Mouse (Mus musculus): Measurements from ENCODE around the gene Tmed9. TPM values are rescaled to one million over a fixed set of nuclear protein-coding genes. Genes with fewer than 3 reads are reported as not detected.

Gene Tmed9
- polyA plus RNA-seq (2015; fragmentation: Nextera tagmentation; extraction: Ambion mirVana), result 110 and 121 TPM in 2 replicates

DNA sequence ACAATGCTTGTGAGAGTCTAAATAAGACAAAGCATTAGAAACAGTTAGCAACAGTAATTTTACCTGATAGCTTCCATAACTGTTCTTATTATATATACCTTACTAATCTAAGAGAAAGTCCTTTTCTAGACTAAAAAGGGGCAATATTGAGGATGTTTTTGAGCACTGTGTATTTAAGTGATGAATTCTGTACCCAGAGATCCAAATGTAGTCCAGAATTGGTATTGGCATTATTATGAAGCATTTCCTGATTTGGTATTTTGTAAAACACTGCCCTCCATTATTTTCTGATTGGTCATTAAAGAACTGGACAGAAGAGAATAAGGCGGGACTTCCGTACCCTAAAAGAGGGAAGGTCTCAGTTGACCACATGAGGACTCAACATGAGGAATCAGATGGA, at the start of gene Tmed9:
Tmed9 (plus strand) TSS at position 301 of the 400 bp plus-strand sequence.
- 98% methylated on average over 2 of the region's 2 CpGs for WGBS
- H3K4me3 ChIP-seq (replicated peaks), result no peak within 1 kb of the TSS
- H3K4me2 ChIP-seq, result no peak within 1 kb of the TSS
- no peak for ATAC-seq (ENCODE audit: low FRiP score)
- no peak within 1 kb of the TSS for H3K27ac ChIP-seq (replicated peaks)
- no peaks in the 10 kb centered on the region for H3K9me3 ChIP-seq (replicated peaks)
- no peaks in the 10 kb centered on the region for H3K36me3 ChIP-seq
- H3K9ac ChIP-seq (replicated peaks), result no peak within 1 kb of the TSS
- peaks cover 23% of the 10 kb centered on the region for H3K4me1 ChIP-seq
- no peaks in the 10 kb centered on the region for H3K27me3 ChIP-seq (replicated peaks)

DNA sequence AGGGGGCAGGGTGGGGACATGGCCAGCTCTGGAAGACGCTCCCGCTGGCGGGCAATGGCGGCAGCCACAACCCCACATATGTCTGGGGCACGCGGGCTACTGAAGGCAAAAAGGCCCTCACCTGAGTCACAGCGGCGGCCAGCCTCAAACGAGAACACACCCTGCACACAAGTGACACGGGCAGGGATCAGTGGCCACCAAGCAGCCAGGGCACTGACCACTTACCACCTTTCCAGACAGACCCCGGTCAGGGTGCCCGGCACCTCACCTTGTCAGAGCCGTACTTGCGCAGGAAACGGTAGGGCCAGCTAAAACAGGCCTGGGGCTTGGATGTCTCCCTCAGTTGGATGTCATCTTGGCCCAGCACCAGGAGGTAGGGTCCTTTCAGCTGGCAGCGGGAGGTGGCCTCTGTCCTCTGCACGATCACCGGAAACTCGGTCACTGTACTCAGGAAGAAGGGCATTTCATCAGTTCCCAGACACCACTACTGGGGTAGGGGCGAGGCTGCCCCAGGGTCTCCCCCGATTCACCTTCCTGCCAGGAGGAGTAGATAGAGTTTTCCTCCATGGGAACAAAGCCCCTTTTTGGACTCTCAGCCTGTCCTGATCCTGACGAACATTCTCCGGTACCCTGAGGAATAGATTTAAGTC, 49.5 kb upstream of the Tmed9 start:
- H3K4me1 ChIP-seq, result no peaks in the 10 kb centered on the region
- no peak overlapping the region for H3K9ac ChIP-seq (replicated peaks)
- 92% methylated on average over 23 of the region's 23 CpGs for WGBS
- no peaks in the 10 kb centered on the region for H3K9me3 ChIP-seq (replicated peaks)
- ATAC-seq (ENCODE audit: low FRiP score), result no peak
- no peak overlapping the region for H3K4me2 ChIP-seq
- H3K36me3 ChIP-seq, result peaks cover 1% of the 10 kb centered on the region; the same call in 1 of the 2 replicates
- H3K27me3 ChIP-seq (replicated peaks), result no peaks in the 10 kb centered on the region
- H3K4me3 ChIP-seq (replicated peaks), result no peak overlapping the region
- no peak overlapping the region for H3K27ac ChIP-seq (replicated peaks)

DNA sequence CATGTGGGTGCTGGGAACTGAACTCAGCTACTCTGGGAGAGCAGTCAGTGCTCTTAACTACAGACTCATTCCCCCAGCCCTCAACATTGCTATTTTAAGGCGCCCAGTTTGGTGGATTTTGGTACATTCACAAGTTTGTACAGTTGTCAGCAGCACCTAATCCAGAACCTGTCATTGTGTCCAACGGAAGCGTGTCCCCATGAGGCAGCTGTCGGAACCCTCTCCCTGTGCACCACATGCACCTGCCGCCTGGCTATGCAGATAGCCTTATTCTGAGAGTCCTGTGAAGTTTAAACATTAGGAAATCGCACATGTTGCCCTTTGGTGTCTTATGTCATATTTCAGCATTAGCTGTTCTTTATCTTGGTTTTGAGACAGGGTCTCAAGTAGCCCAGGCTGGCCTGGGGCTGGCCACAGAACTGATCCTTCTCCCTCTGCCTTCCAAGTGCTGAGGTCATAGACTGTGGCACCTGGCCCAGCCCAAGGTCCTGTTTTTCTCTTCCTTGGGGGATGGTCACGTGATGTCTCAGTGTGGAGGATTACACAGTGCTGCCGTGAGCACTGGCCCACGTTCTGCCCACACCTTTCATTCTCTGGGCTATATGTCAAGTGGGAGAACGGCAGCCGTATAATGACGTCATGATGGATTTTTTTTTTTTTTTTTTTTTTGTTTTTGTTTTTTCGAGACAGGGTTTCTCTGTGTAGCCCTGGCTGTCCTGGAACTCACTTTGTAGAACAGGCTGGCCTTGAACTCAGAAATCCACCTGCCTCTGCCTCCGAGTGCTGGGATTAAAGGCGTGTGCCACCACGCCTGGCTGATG, 47.6 kb upstream of the Tmed9 start:
- Histone ChIP-seq H3K27me3 (replicated peaks) (no peaks in the 10 kb centered on the region), H3K36me3 (peaks cover 19% of the 10 kb centered on the region)
- 79% methylated on average over 16 of the region's 16 CpGs for WGBS

DNA sequence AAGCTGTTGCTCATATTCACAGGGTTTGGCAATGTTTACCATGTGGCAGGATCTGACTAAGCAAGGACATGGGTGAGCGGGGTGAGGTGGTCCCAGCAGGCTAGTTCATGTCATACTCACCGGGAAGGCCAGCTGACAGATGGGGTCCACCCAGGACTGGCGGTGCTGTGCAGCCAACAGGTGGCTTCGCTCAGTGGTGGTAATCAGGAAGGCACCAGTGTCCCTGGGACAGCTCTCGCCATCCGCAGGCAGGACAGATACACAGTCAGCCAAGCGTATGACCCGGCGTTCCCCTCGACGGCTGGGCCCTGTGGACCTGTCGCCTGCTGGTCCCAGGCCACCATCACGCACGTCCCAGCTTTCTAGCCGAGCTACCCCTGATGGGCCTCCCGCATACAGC, 46.3 kb upstream of the Tmed9 start:
- Histone ChIP-seq H3K4me1 (no peaks in the 10 kb centered on the region), H3K9ac (replicated peaks) (no peak overlapping the region), H3K4me3 (replicated peaks) (no peak overlapping the region), H3K27me3 (replicated peaks) (no peaks in the 10 kb centered on the region), H3K4me2 (no peak overlapping the region), H3K36me3 (peaks cover 31% of the 10 kb centered on the region), H3K27ac (replicated peaks) (no peak overlapping the region), H3K9me3 (replicated peaks) (no peaks in the 10 kb centered on the region)
- WGBS, result 84% methylated on average over 16 of the region's 16 CpGs
- no peak for ATAC-seq (ENCODE audit: low FRiP score)

More for the DNA sequence above, 47.6 kb upstream of the Tmed9 start:
- Histone ChIP-seq H3K9me3 (replicated peaks) (no peaks in the 10 kb centered on the region), H3K27ac (replicated peaks) (no peak overlapping the region), H3K4me3 (replicated peaks) (no peak overlapping the region), H3K4me1 (no peaks in the 10 kb centered on the region), H3K4me2 (no peak overlapping the region), H3K9ac (replicated peaks) (no peak overlapping the region)
- ATAC-seq (ENCODE audit: low FRiP score), result no peak

DNA sequence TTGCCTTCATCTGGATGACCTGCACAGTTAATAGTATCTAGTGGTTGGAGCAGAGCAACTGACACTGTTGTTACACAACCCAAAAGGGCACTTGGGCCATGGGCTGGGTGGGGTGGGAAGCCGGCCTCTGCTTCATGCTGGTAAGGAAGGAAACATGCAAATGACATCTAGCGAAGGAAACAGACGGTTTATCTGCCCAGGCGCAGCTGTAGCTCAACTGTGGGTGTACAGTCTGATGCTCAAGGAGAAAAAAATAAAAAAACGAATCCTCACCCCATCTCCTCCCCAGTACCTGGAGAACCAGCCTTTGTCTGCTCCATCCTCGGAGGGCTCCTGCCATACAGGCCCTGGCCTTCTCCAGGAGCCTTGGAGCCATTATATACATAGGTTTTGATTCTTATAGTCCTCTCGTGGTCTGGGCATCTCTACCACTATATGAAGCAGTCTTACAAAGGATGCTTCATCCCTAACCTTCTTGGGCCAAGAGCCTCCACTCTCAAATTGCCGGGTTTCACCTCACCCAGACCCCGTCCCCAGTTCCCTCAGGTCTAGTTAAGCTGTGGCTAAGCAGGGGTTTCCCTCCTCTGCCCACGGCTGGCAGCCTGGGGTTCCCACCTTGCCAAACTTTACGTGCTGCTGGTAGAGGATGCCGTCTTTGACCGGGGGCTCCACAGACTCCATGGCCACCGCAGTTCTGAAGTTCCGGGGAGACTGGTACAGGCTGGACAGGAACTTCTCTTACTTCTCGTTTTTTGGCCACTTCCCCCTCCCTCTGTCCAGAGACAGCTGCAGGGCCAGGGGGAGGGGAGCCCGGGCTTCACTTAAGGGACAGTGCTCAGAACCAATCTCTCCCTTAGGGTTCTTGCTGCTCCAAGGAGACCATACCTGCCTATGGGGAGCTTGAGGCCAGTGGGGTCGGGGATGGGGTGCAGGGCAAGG, 45.4 kb upstream of the Tmed9 start:
- WGBS, result 86% methylated on average over 18 of the region's 18 CpGs

DNA sequence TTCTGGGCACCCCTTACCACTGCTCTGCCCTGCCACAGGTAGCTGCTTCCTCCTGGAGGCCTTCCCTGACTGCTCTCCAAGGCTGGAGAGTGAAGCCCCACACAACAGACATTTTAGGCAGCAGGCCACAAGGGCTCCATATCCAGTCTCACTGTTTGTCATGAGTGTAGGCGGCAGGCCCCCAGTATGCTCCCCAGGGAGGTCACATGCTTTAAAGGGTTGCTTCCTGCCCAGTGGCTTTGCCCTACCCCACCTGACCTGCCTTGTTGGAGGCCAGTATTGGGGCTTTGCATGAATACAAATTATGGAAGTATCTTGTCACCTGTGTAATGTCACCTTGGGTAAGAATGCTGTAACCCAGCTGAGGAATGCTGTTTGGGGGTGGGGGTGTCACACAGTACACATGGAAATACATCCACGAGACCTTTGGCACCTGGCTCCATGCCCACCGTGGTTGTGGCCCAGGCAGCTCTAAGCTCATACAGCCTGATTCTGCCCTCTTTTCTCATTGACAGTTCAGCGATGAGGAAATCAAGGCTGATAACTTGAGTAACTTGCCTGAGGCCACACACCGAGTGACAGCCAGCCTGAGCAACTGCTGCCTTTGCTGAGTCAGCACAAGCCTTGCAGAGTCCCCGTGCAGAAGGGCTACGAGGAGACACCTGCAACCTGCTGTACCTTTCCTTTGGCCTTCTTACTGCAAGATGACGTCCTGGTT, 44.2 kb upstream of the Tmed9 start, which contains the start of gene Dok3:
Dok3 (minus strand) TSS at position 99 of the 718 bp plus-strand sequence.
- Histone ChIP-seq H3K36me3 (peaks cover 52% of the 10 kb centered on the region), H3K9ac (replicated peaks) (no peak within 1 kb of the TSS), H3K4me1 (0 out of 2 replicates have a peak, but pooled peaks cover 5% of the 10 kb centered on the region), H3K4me3 (replicated peaks) (no peak within 1 kb of the TSS), H3K27me3 (replicated peaks) (no peaks in the 10 kb centered on the region), H3K9me3 (replicated peaks) (no peaks in the 10 kb centered on the region), H3K4me2 (no peak within 1 kb of the TSS), H3K27ac (replicated peaks) (no peak within 1 kb of the TSS)
- WGBS, result 79% methylated on average over 8 of the region's 8 CpGs
- no peak for ATAC-seq (ENCODE audit: low FRiP score)

More for the DNA sequence above, 45.4 kb upstream of the Tmed9 start:
- H3K9me3 ChIP-seq (replicated peaks), result no peaks in the 10 kb centered on the region
- H3K4me3 ChIP-seq (replicated peaks), result no peak overlapping the region
- H3K4me2 ChIP-seq, result no peak overlapping the region
- H3K27ac ChIP-seq (replicated peaks), result no peak overlapping the region
- peaks cover 39% of the 10 kb centered on the region for H3K36me3 ChIP-seq
- no peaks in the 10 kb centered on the region for H3K4me1 ChIP-seq
- ATAC-seq (ENCODE audit: low FRiP score), result no peak
- no peak overlapping the region for H3K9ac ChIP-seq (replicated peaks)
- no peaks in the 10 kb centered on the region for H3K27me3 ChIP-seq (replicated peaks)

DNA sequence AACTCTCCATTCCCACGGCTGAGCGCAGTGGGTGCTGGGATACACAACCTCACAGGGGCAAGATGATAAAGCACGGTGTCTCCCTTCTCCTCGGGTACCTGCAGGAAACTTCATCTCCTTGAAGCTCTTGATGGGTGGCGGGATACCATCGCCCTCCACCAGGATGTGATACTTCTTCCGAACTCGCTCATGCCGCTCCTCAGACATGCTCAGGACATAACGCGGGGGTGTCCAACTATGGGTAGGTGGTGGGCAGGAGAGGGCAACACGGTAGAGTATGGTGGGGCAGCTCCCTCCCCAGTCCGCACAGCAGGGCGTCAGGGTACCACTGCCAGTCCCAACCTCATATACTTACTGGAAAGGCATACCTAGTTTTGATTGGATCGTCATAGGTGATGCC, 38.3 kb upstream of the Tmed9 start:
- ATAC-seq (ENCODE audit: low FRiP score), result no peak
- Histone ChIP-seq H3K27ac (replicated peaks) (no peak overlapping the region), H3K4me3 (replicated peaks) (peak overlapping the region; percentile 76), H3K4me2 (peak overlapping the region; percentile 96), H3K4me1 (peaks cover 23% of the 10 kb centered on the region), H3K27me3 (replicated peaks) (no peaks in the 10 kb centered on the region), H3K9me3 (replicated peaks) (no peaks in the 10 kb centered on the region), H3K9ac (replicated peaks) (peak overlapping the region; percentile 82; the same call in 1 of the 2 replicates), H3K36me3 (peaks cover 68% of the 10 kb centered on the region)
- 97% methylated on average over 15 of the region's 15 CpGs for WGBS

DNA sequence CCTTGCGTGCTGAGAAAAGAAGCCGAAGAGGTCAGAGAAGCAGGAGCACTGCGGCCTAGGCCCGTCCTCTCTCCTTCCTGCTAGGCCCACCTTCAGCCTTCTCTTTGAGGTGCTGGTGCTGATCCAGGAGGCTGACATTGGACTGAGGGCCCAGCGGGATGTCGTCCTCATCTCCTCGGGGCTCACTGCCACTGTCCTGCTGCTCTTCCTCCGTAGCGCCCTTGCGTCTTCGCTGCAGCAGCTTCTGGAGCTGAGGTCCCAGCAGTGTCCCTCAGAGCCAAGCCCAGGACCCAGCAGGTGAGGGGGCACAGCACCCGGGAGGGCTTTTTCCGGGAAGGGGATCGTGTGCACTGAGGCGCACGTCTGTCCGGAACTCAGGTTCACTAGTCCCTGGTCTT, 37.7 kb upstream of the Tmed9 start:
- peak overlapping the region; percentile 82 for H3K9ac ChIP-seq (replicated peaks)
- H3K4me2 ChIP-seq, result peak overlapping the region; percentile 96
- ATAC-seq (ENCODE audit: low FRiP score), result no peak; the same call in 1 of the 2 replicates
- no peaks in the 10 kb centered on the region for H3K9me3 ChIP-seq (replicated peaks)
- H3K27me3 ChIP-seq (replicated peaks), result no peaks in the 10 kb centered on the region
- peak overlapping the region; percentile 88 for H3K27ac ChIP-seq (replicated peaks)
- WGBS, result 19% methylated on average over 17 of the region's 17 CpGs
- H3K4me1 ChIP-seq, result peaks cover 23% of the 10 kb centered on the region
- peak overlapping the region; percentile 76 for H3K4me3 ChIP-seq (replicated peaks)
- peaks cover 68% of the 10 kb centered on the region for H3K36me3 ChIP-seq

DNA sequence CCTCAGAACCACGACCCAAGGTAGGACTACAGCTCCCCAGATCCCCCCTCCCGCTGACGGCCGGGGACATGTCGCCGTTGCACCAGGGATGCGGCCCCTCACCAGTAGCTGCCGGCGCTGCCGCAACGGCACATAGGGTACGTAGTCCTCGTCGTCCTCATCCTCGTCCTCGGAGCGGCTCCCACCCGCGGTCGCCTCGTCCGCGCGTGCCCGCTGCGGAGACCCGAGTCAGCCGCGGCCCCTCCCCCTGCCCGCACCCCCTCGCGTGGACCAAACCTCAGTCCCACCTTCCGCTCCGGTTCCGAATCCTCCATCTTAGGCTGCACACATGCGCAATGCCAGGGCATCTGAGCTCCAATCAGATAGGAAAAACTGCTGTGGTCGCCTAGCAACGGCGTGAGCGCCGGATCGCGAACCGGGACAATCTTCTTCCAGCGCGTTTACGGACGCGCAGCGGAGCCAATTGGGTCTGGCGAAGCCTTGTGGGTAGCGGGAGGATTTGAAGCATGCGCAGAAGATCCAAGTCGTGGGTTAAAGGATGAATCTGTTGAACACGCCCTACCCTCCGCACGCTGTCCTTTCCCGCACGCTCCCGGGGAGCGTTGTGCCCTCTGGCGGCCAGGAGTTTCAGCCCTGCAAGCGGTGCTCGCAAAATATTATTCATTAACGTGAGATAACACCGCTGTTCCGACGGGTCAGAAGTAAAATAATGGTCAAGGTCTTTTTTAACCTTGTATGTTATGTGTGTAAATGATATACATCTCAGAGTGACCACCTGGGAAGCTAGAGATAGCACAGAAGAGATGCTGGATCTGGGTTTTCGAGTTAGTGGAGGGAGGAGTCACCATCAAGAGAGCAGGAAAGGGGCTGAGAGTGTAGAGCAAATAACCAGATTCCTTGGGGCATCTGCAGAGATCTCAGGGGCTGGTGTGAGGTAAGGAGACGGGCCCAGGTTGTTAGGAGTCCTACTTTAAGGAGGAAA, 37.0 kb upstream of the Tmed9 start, which contains the start of gene Ddx41:
Ddx41 (minus strand) TSS at position 465 of the 982 bp plus-strand sequence.
- Histone ChIP-seq H3K4me2 (peak within 1 kb of the TSS; percentile 96), H3K27me3 (replicated peaks) (no peaks in the 10 kb centered on the region), H3K9ac (replicated peaks) (peak within 1 kb of the TSS; percentile 82), H3K9me3 (replicated peaks) (no peaks in the 10 kb centered on the region), H3K27ac (replicated peaks) (peak within 1 kb of the TSS; percentile 88), H3K36me3 (peaks cover 69% of the 10 kb centered on the region), H3K4me1 (peaks cover 23% of the 10 kb centered on the region), H3K4me3 (replicated peaks) (peak within 1 kb of the TSS; percentile 76)
- peak; percentile 97 for ATAC-seq (ENCODE audit: low FRiP score)
- under 1% methylated on average over 70 of the region's 70 CpGs for WGBS

DNA sequence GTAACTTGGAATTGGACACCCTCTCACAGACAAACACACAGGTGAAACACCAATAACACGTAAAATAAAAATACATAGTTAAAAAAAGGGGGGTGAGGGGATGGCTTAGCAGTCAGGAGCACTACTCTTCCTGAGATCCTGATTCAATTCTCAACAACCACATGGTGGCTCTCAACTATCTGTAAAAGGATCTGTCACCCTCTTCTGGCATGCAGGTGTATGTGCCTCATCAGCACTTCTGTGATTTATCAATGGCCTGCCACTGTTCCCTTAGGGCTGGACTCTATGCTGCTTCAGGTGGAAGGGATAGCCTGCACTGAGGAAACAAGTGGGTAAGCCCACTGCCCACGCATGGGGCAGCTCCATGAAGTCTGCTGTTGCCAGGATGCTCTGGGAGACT, 32.6 kb upstream of the Tmed9 start:
- H3K4me2 ChIP-seq, result no peak overlapping the region
- 96% methylated on average over 2 of the region's 2 CpGs for WGBS

More for the DNA sequence above, 32.6 kb upstream of the Tmed9 start:
- H3K36me3 ChIP-seq, result peaks cover 83% of the 10 kb centered on the region
- H3K4me1 ChIP-seq, result 0 out of 2 replicates have a peak, but pooled peaks cover 4% of the 10 kb centered on the region
- H3K9me3 ChIP-seq (replicated peaks), result no peaks in the 10 kb centered on the region
- ATAC-seq (ENCODE audit: low FRiP score), result no peak
- H3K27ac ChIP-seq (replicated peaks), result no peak overlapping the region
- H3K27me3 ChIP-seq (replicated peaks), result no peaks in the 10 kb centered on the region
- H3K9ac ChIP-seq (replicated peaks), result no peak overlapping the region
- H3K4me3 ChIP-seq (replicated peaks), result no peak overlapping the region
